9 mouse cellular contexts compared by ENCODE assay signal in the genomic region with DNA sequence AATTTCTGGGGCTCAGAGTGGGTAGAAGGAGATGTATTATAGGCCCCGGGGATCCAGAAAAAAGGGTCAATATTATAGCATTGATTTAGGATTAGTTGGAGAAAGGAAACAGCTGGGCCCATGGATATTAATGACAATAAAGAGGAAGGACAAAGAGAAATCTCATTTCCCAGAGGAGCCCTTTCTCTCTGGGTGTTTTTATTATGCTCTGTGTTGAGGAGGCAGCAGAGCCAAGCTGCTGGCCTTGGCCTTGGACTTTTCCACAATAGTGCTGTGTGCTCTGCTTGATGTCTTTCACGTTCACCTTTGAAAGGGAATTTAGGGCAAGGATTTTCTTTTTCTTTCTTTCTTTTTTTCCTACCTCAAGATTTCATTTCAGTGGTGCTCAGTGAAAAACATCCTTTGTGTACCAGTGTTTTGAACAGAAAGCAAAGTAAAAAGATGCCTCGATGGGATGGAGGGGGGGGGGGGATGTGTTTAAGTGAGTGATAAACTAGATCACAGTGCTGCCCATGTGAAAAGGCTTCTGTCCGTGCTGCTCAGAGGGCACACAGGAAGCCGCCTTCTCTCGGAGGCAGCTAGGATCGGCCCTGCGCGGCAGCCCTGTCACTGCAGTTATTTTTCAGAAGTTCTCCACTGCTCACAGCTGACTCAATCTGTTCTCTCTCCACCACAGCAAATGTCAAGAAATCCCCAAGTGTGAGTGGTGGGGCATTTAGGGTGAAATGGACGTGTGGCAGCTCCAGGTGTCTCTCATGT.
DNase-seq lines count a peak whose midpoint lies in the region; ATAC-seq lines count a peak whose summit lies in the region.
"Had no signal": no experiment of that assay in that cellular context is flagged by ENCODE, and none has a peak within 500 bp of the region (broad histone marks: within the 10 kb centered on the region; RNA-seq: fewer than 3 reads in every experiment).

No protein-coding gene starts in this region.

- no peaks in the 10 kb centered on the region for H3K27me3 ChIP-seq in forebrain, embryonic 13.5 days

- peaks cover 10% of the 10 kb centered on the region for H3K4me1 ChIP-seq in forebrain, embryonic 13.5 days

- peak; percentile 83 for ATAC-seq in forebrain, embryonic 13.5 days

- H3K9ac ChIP-seq in forebrain, embryonic 13.5 days: 0 out of 2 replicates have a peak overlapping the region, but pooled peaks have one; percentile 35

- peak overlapping the region; percentile 21 for H3K4me2 ChIP-seq in forebrain, embryonic 13.5 days

- peak overlapping the region; percentile 74 for H3K27ac ChIP-seq in forebrain, embryonic 13.5 days

- H3K36me3 ChIP-seq in forebrain, embryonic 13.5 days (ENCODE audit: poor library complexity, severe bottlenecking): no peaks in the 10 kb centered on the region
- H3K36me3 ChIP-seq: G1E had no signal

- no peaks in the 10 kb centered on the region for H3K9me3 ChIP-seq in forebrain, embryonic 13.5 days (replicated peaks)
- H3K9me3 ChIP-seq: G1E had no signal

- WGBS in forebrain, embryonic 13.5 days: 23% methylated on average over 10 of the region's 10 CpGs

- peak; percentile 65 for DNase-seq in retina, embryonic 14.5 days (ENCODE audit: low spot score)
- DNase-seq in retina, postnatal 1 day: no peak
- DNase-seq in mesoderm, embryonic 11.5 days (ENCODE audit: low read depth, low spot score): peak; percentile 64
- DNase-seq in urinary bladder, postnatal 36 days (ENCODE audit: low spot score in 2 of 2): no peak
- DNase-seq in kidney, adult 11 months: no peak
- no peak for DNase-seq in spleen, postnatal 4 days (ENCODE audit: low spot score in 2 of 2)
- DNase-seq: lung, postnatal 14 days had no signal

- H3K4me3 ChIP-seq in forebrain, embryonic 13.5 days: no peak overlapping the region

Comparison
In these comparisons a context has a peak if more than half of its experiments do, and no peak if none do; other contexts are left out.
1. DNase-seq: peak in retina, embryonic 14.5 days (single experiment) and mesoderm, embryonic 11.5 days (single experiment); none in retina, postnatal 1 day (single experiment), urinary bladder, postnatal 36 days (0 of 2), kidney, adult 11 months (single experiment) and spleen, postnatal 4 days (0 of 2).